Comparison of ENCODE assay signal across 8 mouse cellular contexts in the genomic region with DNA sequence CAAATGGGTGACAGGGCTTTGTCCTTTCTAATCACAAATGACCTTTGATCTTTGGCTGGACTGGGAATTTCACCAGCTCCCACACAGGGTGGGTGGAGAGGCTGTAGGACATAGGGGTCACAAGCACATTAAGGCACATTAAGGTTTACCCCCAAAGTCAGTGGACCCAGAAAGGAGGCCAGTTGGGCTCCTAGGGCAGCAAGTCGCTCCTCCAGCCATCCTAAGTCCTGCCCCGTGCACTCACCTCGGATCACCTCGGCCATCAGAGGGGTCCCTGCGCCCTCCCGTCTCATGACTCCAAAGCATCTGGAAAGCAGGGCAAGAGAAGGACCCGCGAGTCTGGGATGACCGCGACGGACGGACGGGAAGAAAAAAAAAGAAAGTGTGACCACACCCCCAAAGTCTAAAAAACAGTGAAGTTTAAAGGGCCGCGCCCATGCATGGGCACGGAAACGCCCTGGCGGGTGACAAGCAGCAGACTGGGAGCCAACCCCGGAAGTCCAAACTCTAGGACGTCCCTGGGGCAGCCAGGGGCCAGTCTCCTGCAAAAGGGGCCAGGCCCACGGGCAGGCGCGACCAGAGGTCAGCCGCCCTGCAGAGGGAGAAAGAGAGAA. TPM values are rescaled to one million over a fixed set of nuclear protein-coding genes. Genes with fewer than 3 reads are reported as not detected.
DNase-seq lines count a peak whose midpoint lies in the region; ATAC-seq and TF ChIP-seq lines count a peak whose summit lies in the region.

No protein-coding gene starts in this region.

- peak overlapping the region; percentile 85 for H3K4me2 ChIP-seq in lung, embryonic 15.5 days

- H3K27ac ChIP-seq in lung, embryonic 15.5 days, result no peak overlapping the region
- no peak overlapping the region for H3K27ac ChIP-seq in olfactory bulb, adult 2 months (ENCODE audit: insufficient read depth, low read depth, low read length)

- H3K36me3 ChIP-seq in lung, embryonic 15.5 days, result no peaks in the 10 kb centered on the region

- peak; percentile 6 to 13 for DNase-seq in left cerebral cortex, postnatal 25 days (ENCODE audit: low spot score in 2 of 2)
- no peak for DNase-seq in left cerebral cortex, adult 11 months (ENCODE audit: low spot score)
- DNase-seq in embryo, embryonic 10 days (ENCODE audit: low spot score), result peak; percentile 51
- DNase-seq in heart, adult 11 months, result peak; percentile 98
- DNase-seq in kidney, adult 11 months, result peak; percentile 82
- DNase-seq in urinary bladder, postnatal 4 days (ENCODE audit: low spot score in 2 of 2), result peak; percentile 62 to 63

- peak; percentile 90 for ATAC-seq in lung, embryonic 15.5 days (ENCODE audit: borderline replicate concordance, extremely low read depth, low FRiP score, low TSS enrichment)

- intact Hi-C loops in left cerebral cortex, postnatal 25 days (cut with DNase I), result loop anchor here (1.0 to 10.0 kb wide), 2 partner anchors 58 to 187 kb away; partner anchors contain the start of gene Cdk20

- 2% methylated on average over 24 of the region's 24 CpGs for WGBS in lung, embryonic 15.5 days
- WGBS in olfactory bulb, adult 2 months, result 10% methylated on average over 24 of the region's 24 CpGs

- H3K9me3 ChIP-seq in lung, embryonic 15.5 days, result no peaks in the 10 kb centered on the region

- no peak for TF ChIP-seq POLR2A in olfactory bulb, adult 2 months (IDR thresholded peaks at IDR 0.05; ENCODE audit: insufficient read depth, low read depth, low read length)

- H3K4me3 ChIP-seq in lung, embryonic 15.5 days, result peak overlapping the region; percentile 59
- peak overlapping the region; percentile 42 for H3K4me3 ChIP-seq in olfactory bulb, adult 2 months (ENCODE audit: insufficient read depth, low read depth, low read length)

- H3K27me3 ChIP-seq in lung, embryonic 15.5 days, result no peaks in the 10 kb centered on the region

- 0 out of 2 replicates have a peak, but pooled peaks cover 9% of the 10 kb centered on the region for H3K4me1 ChIP-seq in lung, embryonic 15.5 days
- peaks cover 8% of the 10 kb centered on the region for H3K4me1 ChIP-seq in olfactory bulb, adult 2 months (ENCODE audit: control insufficient read depth, insufficient read depth, low read length)

- no peak for TF ChIP-seq CTCF in olfactory bulb, adult 2 months (IDR thresholded peaks at IDR 0.05; ENCODE audit: insufficient read depth, low read depth, low read length)

- peak overlapping the region; percentile 56 for H3K9ac ChIP-seq in lung, embryonic 15.5 days

RNA-seq across cellular contexts. Expression of gene Cdc14b, which starts 26.8 kb away (rescaled TPM):
- total RNA-seq in left cerebral cortex, postnatal 25 days (2021), result 10 to 100 TPM in 1 of 2 experiments, 1 to 10 TPM in 1; 9.8 to 10.3 TPM
- polyA plus RNA-seq in lung, embryonic 15.5 days (2015; fragmentation: Nextera tagmentation; extraction: Ambion mirVana), result 12.4 and 13.5 TPM in 2 replicates
- not detected in 2 replicates for polyA plus RNA-seq in olfactory bulb, adult 2 months (2012; ENCODE audit: insufficient read depth, insufficient read length, low replicate concordance, missing spikeins)

Comparison
In these comparisons a context has a peak if more than half of its experiments do, and no peak if none do; other contexts are left out.
1. RNA of gene Cdc14b, which starts 26.8 kb away (polyA plus RNA-seq): 12.4 to 13.5 TPM in lung, embryonic 15.5 days; not detected in olfactory bulb, adult 2 months; every median in the first group is over 10 times any median in the second.